Mouse (Mus musculus) G1E (cell line): Measurements from ENCODE around the gene Fus.

Experiments
- CTCF ChIP-seq: IDR thresholded peaks from 2 replicates; pipeline ENCODE4 v1.5.1; 2012; ENCODE audit warnings: low read depth, low read length, inconsistent platforms, mixed read lengths
- GATA1 ChIP-seq: IDR thresholded peaks from 2 replicates; pipeline ENCODE4 v1.6.1; 2012; ENCODE audit warnings: borderline replicate concordance, low read length, inconsistent platforms, mixed read lengths

- no peak for TF ChIP-seq CTCF
- no peak for TF ChIP-seq GATA1
Measured at GRCm38 (mm10) chr7:128032290-128032988, 65.2 kb downstream of the Fus start.
